Mouse (Mus musculus) urinary bladder, adult 2 months (tissue): Measurements from ENCODE around the gene Tmem14c. TPM values are rescaled to one million over a fixed set of nuclear protein-coding genes. Genes with fewer than 3 reads are reported as not detected.
"Not testable (repeated sequence)": the region's sequence is repeated elsewhere in the genome, so short reads cannot be mapped to it uniquely, and the experiment has no call there.

Experiments
- DNase-seq: peaks from one replicate; pipeline ENCODE4 v3.0.0; 2022; ENCODE audit warnings: low spot score
- polyA plus RNA-seq: library from polyadenylated mRNA; depleted of rRNA; stranded (reverse); fragments of >200 nt; gene quantifications from 2 replicates; pipeline ENCODE4 v1.2.3, GENCODE M21; 2012; rRNA removed

Gene Tmem14c
- polyA plus RNA-seq, result 89.9 and 115 TPM in 2 replicates

DNA sequence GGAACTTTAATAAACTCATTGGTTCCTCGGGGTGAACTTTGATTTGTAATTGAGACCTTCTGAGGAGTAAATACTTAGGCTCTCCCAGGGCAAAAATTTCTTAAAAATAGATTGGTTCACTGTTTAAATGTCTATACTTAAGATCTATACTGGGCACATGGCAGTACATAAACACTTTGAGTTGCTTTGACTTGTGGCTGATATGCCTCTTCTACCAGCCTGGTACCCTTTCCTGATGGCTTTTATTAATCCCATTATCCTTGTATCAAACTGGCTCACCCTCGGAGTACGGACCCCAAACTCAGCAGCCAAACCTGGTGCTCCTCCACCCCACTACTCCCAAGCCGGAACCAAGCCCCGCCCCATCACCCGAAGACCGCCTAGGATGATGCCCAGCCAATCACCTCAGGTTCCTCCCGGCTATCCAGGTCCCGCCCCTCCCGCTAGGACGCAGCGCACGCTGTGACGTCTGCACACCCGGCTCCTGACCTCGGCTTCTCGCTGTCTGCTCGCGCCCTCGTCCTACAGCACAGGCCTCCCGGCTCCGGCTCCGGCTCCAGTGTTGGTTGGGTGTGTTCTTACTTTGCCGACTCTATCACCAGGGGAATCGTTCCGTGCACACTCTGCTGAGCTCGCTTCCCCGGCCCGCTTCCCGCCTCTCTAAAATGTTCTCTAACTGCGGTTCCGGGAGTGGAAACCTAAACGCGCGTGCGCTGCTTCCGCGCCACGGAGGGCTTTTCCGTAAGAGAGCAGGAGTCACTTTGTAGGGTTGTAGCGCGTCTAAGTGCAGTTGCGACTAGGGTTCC is at the start of gene Tmem14c:
Gene Tmem14c (plus strand): TSS at position 464 of the 806 bp plus-strand sequence.
- DNase-seq, result peak; percentile 84

DNA sequence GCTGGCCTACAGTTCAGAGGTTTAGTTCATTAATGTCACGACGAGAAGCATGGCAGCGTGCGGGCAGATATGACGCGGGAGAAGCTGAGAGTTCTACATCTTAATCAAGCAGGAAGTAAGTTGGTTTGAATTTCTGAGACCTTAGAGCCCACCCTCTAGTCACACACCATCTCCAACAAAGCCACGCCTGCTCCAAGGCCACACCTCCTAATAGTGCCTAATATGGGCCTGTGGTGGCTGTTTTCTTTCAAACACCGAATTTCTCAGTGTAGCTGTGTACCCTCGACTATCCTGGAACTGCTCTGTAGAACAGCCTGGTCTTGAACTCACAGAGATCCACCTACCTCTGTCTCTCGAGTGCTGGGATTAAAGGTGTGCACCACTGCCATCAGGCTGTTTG is 48.5 kb upstream of the Tmem14c start:
- no peak for DNase-seq

- DNase-seq, result no peak
Observed at GRCm38 (mm10) chr13:40968564-40968963, 47.5 kb upstream of the Tmem14c start.

DNA sequence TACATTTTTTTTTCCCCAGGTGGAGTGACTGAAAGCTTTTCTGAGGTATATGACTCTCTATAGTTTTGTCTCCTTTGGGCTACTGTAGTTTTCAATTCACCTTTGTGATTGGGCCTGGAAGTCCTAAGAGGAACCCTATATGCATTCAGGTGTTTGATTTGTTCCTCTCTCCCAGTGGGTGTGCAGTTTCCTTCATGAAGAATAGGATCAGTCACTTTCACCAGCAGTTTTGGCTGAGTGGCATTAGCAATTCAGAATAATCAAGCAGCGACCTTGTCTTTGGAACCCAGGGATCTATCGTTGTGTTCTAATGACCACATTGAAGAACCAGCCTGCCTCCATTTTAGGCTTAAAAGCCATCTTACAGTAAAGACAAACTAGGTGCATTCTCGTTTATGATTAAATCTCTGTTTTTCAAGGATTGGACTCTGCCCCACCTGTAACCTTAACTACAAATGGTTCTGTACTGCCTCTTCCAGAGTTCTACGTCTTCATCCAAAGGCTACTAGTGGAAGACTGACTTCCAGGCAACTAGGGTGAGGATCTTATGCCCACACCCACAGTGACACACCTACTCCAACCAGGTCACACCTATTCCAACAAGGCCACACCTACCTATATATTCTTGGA is 46.2 kb upstream of the Tmem14c start:
- DNase-seq, result no peak

DNA sequence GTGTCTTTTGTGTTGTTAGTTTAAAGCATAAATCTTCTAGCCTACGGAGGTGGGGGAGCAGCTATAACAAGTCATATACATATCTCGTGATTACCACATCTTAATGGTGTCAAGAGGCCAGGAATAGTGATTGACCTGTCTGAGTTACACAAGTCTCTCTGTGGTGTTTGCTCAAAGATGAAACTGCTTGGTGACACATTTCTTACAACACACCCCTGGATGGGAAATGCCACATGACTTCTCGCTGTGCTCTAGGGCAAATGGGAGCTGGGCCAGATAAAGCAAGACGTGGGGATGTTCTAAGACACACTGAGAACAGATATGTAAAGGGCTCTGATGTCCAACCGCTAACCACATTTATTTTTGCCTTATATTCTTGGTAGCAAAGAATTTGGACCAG is 44.8 kb upstream of the Tmem14c start:
- no peak for DNase-seq

DNA sequence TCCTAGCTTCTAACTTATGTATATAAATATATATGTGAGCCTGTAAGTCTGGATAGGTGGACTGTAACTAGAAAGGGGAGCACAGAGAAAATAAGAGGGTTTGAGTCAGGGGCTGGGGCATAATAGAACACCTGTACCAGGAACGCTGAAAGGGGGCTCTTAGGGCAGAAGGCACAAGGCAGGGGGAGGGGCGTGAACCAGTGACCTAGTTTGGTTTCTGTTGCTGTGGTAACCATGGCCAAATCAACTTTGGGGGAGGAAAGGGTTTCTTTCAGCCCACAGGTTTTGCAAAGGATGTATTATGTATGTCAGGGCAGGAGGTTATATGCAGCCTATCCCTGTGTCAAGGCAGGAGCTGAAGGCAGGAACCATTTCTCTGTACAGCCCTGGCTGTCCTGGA is 44.3 kb upstream of the Tmem14c start:
- DNase-seq, result no peak

GRCm38 (mm10) chr13:40972976-40973375 is 43.1 kb upstream of the Tmem14c start:
- DNase-seq, result no peak

DNA sequence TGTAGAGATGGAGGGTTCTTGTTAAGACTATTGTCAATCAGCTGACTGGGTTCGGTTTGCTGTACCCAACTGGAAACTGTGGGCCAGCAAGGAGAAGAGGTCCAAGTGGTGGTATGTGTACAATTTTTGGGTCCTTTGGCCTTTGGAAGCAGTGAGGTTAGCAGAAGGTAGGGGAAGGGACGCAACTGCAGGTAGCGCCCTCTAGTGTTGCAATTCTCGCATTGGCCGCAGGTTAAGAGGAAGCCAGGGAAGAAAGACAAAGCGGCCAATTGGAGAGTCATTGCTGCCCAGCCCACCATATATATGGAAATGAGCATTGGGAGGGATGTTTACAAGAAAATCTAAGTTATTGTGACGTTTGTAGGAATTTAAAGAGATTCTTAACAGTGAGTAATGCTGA is 38.5 kb upstream of the Tmem14c start:
- no peak for DNase-seq

DNA sequence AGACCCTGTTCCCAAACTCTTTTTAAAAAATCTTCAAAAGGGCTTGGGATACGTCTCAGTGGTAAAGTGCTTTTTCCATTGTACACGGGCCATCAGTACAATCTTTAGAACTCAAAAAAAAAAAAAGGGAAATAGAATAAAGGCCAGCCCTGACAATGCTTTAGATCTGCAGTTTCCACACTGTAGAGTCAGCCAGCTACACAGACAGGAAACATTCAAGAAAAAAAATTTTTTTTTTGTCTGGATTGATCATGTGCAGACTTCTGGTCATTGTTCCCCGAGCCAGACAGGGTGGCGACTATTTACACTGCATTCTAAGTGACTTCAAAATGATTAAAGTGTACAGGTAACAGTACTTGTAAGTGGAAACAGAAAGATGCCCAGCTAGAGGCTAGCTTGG is 37.4 kb upstream of the Tmem14c start:
- DNase-seq, result no peak

GRCm38 (mm10) chr13:40979321-40979720 is 36.8 kb upstream of the Tmem14c start:
- no peak for DNase-seq

DNA sequence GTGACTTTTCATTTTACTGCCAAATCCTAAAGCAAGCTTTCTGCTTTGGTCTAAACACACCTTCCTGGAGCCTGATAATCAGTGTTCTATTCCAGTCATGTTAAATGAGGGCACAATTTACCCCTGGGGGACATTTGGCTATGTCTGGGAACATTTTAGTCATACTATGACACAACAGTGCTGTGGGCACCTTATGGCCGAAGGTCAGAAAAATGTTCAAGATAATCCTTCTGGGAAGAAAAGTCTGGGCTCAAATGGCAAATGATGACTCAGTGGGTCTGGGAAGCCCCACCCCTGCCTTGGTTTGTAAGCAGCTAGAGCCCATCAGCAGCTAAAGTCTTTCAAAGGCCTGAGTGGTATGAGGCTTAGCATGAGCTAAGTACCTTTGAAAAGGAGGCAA is 33.3 kb upstream of the Tmem14c start:
- DNase-seq, result no peak

DNA sequence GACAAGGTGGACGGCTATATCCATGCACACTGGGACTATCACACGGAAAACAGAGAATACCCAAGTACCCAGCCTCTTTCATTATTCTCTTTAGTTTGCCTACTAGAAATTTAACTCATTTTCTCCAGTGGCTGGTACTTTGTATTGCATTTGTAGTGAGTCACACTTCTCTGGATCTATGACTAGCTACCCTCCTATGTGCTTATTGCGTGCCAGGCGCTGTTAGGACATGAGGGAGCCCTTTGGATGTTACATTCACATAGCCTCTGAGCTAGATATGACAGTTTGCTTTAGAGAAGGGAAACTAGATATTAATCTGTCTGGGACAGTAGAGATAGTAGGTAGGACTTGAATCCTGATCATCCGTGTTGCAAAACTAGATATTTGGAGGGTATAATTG is 30.0 kb upstream of the Tmem14c start:
- no peak for DNase-seq

GRCm38 (mm10) chr13:40987608-40988303 is 28.3 kb upstream of the Tmem14c start:
- not testable (repeated sequence) for DNase-seq

DNA sequence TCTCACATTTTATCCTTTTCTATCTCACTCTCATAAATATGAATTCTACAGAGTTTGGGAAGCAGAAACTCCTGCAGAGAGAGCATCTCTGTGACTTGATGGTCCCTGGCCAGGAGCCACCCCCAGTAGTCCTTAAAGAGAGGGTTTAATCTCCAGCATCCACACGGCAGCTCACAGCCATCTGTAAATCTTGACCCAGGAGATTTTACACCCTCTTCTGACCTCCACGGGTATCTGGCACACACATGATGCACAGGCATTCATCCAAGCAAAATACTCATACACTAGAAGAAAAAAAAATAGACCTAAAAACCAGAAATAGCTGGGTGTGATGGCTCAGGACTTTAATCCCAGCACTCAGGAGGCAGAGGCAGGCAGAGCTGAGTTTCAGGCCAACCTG is 27.7 kb upstream of the Tmem14c start:
- no peak for DNase-seq

- no peak for DNase-seq
Observed at GRCm38 (mm10) chr13:40994487-40995263, 21.4 kb upstream of the Tmem14c start.

- DNase-seq, result not testable (repeated sequence)
Observed at GRCm38 (mm10) chr13:40998537-40998936, 17.6 kb upstream of the Tmem14c start.

GRCm38 (mm10) chr13:41000140-41000925 is 15.8 kb upstream of the Tmem14c start:
- DNase-seq, result peak; percentile 38

GRCm38 (mm10) chr13:41000926-41001639 is 15.0 kb upstream of the Tmem14c start, which contains the start of gene Pak1ip1:
Gene Pak1ip1, plus strand, starts transcription at chr13:41001023.
- peak; percentile 97 for DNase-seq

GRCm38 (mm10) chr13:41002001-41002400 is 14.1 kb upstream of the Tmem14c start:
- DNase-seq, result no peak

GRCm38 (mm10) chr13:41006244-41006643 is 9.8 kb upstream of the Tmem14c start:
- no peak for DNase-seq
